28 mouse cellular contexts compared by ENCODE assay signal in the genomic region with DNA sequence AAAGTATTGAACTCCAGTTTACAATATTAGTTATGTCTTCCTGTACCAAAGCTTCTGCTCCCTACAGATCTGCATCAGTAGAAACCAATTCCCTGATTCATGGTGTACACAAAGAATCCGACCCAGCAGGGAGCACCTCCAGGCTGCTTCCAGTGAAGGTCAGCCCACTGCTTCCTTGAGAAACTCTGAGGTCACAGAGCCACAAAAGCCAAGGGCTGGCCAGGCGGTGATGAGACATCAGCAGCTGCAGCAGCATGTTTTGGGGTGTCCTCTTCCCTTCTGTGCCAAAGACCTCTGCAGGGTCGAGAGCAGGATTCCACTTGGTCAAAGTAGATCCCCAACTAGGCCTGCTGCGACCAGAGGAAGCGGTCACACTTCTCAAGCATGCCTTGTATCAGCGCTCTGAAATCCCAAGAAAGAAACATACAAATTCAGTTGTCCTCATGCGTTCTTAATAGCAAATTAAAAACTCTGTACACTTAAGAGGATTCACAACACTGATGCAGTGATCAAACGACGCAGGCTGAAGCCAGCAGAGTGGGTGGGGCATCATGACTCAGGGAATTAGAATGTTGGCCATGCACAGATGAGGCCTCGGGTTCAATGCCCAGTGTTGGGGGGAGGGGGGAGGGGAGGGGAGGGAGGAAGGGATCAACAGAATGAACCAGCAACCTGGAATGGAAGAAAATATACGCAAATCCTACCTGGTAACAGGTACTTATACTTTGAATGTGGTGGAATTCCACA. TPM values are rescaled to one million over a fixed set of nuclear protein-coding genes. Genes with fewer than 3 reads are reported as not detected.
A peak's percentile ranks its signal among the peaks of the same experiment; 100 is the strongest.
DNase-seq lines count a peak whose midpoint lies in the region; ATAC-seq and TF ChIP-seq lines count a peak whose summit lies in the region.
"Had no signal": no experiment of that assay in that cellular context is flagged by ENCODE, and none has a peak within 500 bp of the region (broad histone marks: within the 10 kb centered on the region; RNA-seq: fewer than 3 reads in every experiment).

No protein-coding gene starts in this region.

- in situ Hi-C loops in ES-E14 (cut with MboI; ENCODE audit: low sequenced_read_pairs in 2 of 2, unreplicated experiment in 2 of 2), result no loop called here

- H3K9me3 ChIP-seq in ES-E14 (ENCODE audit: control insufficient read depth, insufficient read depth, low read depth, low read length), result no peaks in the 10 kb centered on the region
- H3K9me3 ChIP-seq: forebrain, embryonic 10.5 days; hindbrain, embryonic 12.5 days; limb, embryonic 15.5 days; lung, embryonic 15.5 days; stomach, embryonic 15.5 days had no signal

- H3K4me1 ChIP-seq in ES-E14 (ENCODE audit: control insufficient read depth in 2 of 2, insufficient read depth in 2 of 2, low read length in 2 of 2, poor library complexity in 1 of 2), result peaks cover 0 to 8% of the 10 kb centered on the region in 2 experiments; a peak in 1 of 4 replicates
- H3K4me1 ChIP-seq: forebrain, embryonic 10.5 days; hindbrain, embryonic 12.5 days; limb, embryonic 15.5 days; lung, embryonic 15.5 days; stomach, embryonic 15.5 days had no signal

- peaks cover 10% of the 10 kb centered on the region for H3K36me3 ChIP-seq in ES-E14 (ENCODE audit: control insufficient read depth, insufficient read depth, low read length, poor library complexity, severe bottlenecking)

- H3K4me3 ChIP-seq in ES-E14 (ENCODE audit: insufficient read depth in 1 of 2, low read depth in 1 of 2, low read length in 2 of 2, poor library complexity in 1 of 2, severe bottlenecking in 1 of 2), result no peak overlapping the region
- H3K4me3 ChIP-seq: forebrain, embryonic 10.5 days; hindbrain, embryonic 12.5 days; limb, embryonic 15.5 days; lung, embryonic 15.5 days; stomach, embryonic 15.5 days had no signal

- peak overlapping the region; percentile 34; the same call in 1 of the 2 replicates for H3K27ac ChIP-seq in ES-E14 (ENCODE audit: insufficient read depth, low read depth, low read length, poor library complexity, severe bottlenecking)
- H3K27ac ChIP-seq: forebrain, embryonic 10.5 days; hindbrain, embryonic 12.5 days; limb, embryonic 15.5 days; lung, embryonic 15.5 days; stomach, embryonic 15.5 days had no signal

- H3K9ac ChIP-seq in ES-E14 (ENCODE audit: insufficient read depth, low read depth, low read length, poor library complexity, severe bottlenecking), result 0 out of 2 replicates have a peak overlapping the region, but pooled peaks have one; percentile 14
- H3K9ac ChIP-seq: hindbrain, embryonic 12.5 days; limb, embryonic 15.5 days; lung, embryonic 15.5 days; stomach, embryonic 15.5 days had no signal

- DNase-seq in urinary bladder, postnatal 14 days (ENCODE audit: low spot score), result peak; percentile 10
- DNase-seq in urinary bladder, postnatal 36 days (ENCODE audit: low spot score in 2 of 2), result no peak
- no peak for DNase-seq in ES-E14 (ENCODE audit: low read depth, low spot score)
- peak; percentile 25 to 44 for DNase-seq in adrenal gland, postnatal 36 days
- no peak for DNase-seq in cerebellum, postnatal 14 days
- no peak for DNase-seq in lung, postnatal 36 days
- DNase-seq: cerebellum, adult 9-10 months; gastrocnemius, postnatal 14 days; midbrain, embryonic 14.5 days; retina, postnatal 1 day; thymus, adult 2 months had no signal

- no peak for ATAC-seq in activated CD4-positive, CD25-positive, alpha-beta regulatory T cell, adult 4 months
- ATAC-seq: inflammation-experienced regulatory T-cells, adult 6 months had no signal

TF ChIP-seq in ES-E14, 5 proteins besides CTCF, POLR2A, EP300 and RAD21:
- TF ChIP-seq CHD2 (IDR thresholded peaks at IDR 0.05; ENCODE audit: low read depth, low read length) (no peak), ZNF384 (IDR thresholded peaks at IDR 0.05; ENCODE audit: low read depth, low read length) (no peak), MAFK (IDR thresholded peaks at IDR 0.05; ENCODE audit: insufficient read depth, low read depth, low read length) (peak; percentile 45; the same call in 1 of the 2 replicates)
TF ChIP-seq in ES-E14: peak in this region for 1.

RNA-seq across cellular contexts. Expression of gene Saa2, which starts 9.6 kb away (rescaled TPM):
- total RNA-seq in ES-E14 (2012; rRNA removed), result not detected in 2 replicates
- under 1 TPM in 1 of 2 experiments, not detected in 1; 0.79 TPM for total RNA-seq in adrenal gland, postnatal 36 days (2021)
- polyA plus RNA-seq in activated CD4-positive, CD25-positive, alpha-beta regulatory T cell, adult 4 months (2017; shearing (Covaris generic)), result under 1 TPM in 1 of 2 experiments, not detected in 1; 0.25 TPM
- total RNA-seq: heart, adult 8-10 months; layer of hippocampus, postnatal 14 days; left cerebral cortex, postnatal 25 days; megakaryocyte, adult 5-6 weeks; neutrophil, adult 5-6 weeks had no signal
- polyA plus RNA-seq: embryonic facial prominence, embryonic 14.5 days; heart, embryonic 16.5 days; hindbrain, embryonic 12.5 days; inflammation-experienced regulatory T-cells, adult 6 months; kidney, embryonic 14.5 days; lung, embryonic 15.5 days; midbrain, embryonic 14.5 days; small intestine, adult 2 months; stomach, embryonic 15.5 days; urinary bladder, adult 2 months had no signal

RNA-seq across cellular contexts. Expression of gene Saa1, which starts 18.4 kb away (rescaled TPM):
- not detected in 2 replicates for total RNA-seq in ES-E14 (2012; rRNA removed)
- total RNA-seq in adrenal gland, postnatal 36 days (2021), result under 1 TPM in 1 of 2 experiments, not detected in 1; 0.96 TPM
- under 1 TPM in 1 of 2 experiments, not detected in 1; 0.20 TPM for polyA plus RNA-seq in activated CD4-positive, CD25-positive, alpha-beta regulatory T cell, adult 4 months (2017; shearing (Covaris generic))
- total RNA-seq: heart, adult 8-10 months; layer of hippocampus, postnatal 14 days; left cerebral cortex, postnatal 25 days; megakaryocyte, adult 5-6 weeks; neutrophil, adult 5-6 weeks had no signal
- polyA plus RNA-seq: embryonic facial prominence, embryonic 14.5 days; inflammation-experienced regulatory T-cells, adult 6 months; midbrain, embryonic 14.5 days; small intestine, adult 2 months; urinary bladder, adult 2 months had no signal

RNA-seq across cellular contexts. Expression of gene Saa4, which starts 28.8 kb away (rescaled TPM):
- not detected in 2 replicates for total RNA-seq in ES-E14 (2012; rRNA removed)
- under 1 TPM in 1 of 2 experiments, not detected in 1; 0.56 TPM for total RNA-seq in adrenal gland, postnatal 36 days (2021)
- polyA plus RNA-seq in activated CD4-positive, CD25-positive, alpha-beta regulatory T cell, adult 4 months (2017; shearing (Covaris generic)), result not detected
- total RNA-seq: gastrocnemius, postnatal 14 days; heart, adult 8-10 months; layer of hippocampus, postnatal 14 days; left cerebral cortex, postnatal 25 days; megakaryocyte, adult 5-6 weeks; neutrophil, adult 5-6 weeks had no signal
- polyA plus RNA-seq: embryonic facial prominence, embryonic 14.5 days; forebrain, embryonic 10.5 days; heart, embryonic 16.5 days; hindbrain, embryonic 12.5 days; inflammation-experienced regulatory T-cells, adult 6 months; kidney, embryonic 14.5 days; limb, embryonic 15.5 days; lung, embryonic 15.5 days; midbrain, embryonic 14.5 days; small intestine, adult 2 months; urinary bladder, adult 2 months had no signal

RNA-seq across cellular contexts. Expression of gene Hps5, which starts 34.6 kb away (rescaled TPM):
- total RNA-seq in ES-E14 (2012; rRNA removed), result 17.4 and 18.0 TPM in 2 replicates
- total RNA-seq in adrenal gland, postnatal 36 days (2021), result 10 to 100 TPM; 20.8 to 25.9 TPM
- 10 to 100 TPM; 17.6 to 17.8 TPM for polyA plus RNA-seq in activated CD4-positive, CD25-positive, alpha-beta regulatory T cell, adult 4 months (2017; shearing (Covaris generic))

RNA-seq across cellular contexts. Expression of gene Gtf2h1, which starts 34.7 kb away (rescaled TPM):
- 57.5 and 71.7 TPM in 2 replicates for total RNA-seq in ES-E14 (2012; rRNA removed)
- 10 to 100 TPM; 41.2 to 41.4 TPM for total RNA-seq in adrenal gland, postnatal 36 days (2021)
- 10 to 100 TPM; 22.9 to 23.4 TPM for polyA plus RNA-seq in activated CD4-positive, CD25-positive, alpha-beta regulatory T cell, adult 4 months (2017; shearing (Covaris generic))

Comparison
In these comparisons a context has a peak if more than half of its experiments do, and no peak if none do; other contexts are left out.
1. DNase-seq: peak in urinary bladder, postnatal 14 days (single experiment) and adrenal gland, postnatal 36 days (2 of 2); none in urinary bladder, postnatal 36 days (0 of 2), ES-E14 (single experiment), cerebellum, postnatal 14 days (0 of 2) and lung, postnatal 36 days (single experiment).